Mouse (Mus musculus) right cerebral cortex, adult 18-20 months (tissue): Measurements from ENCODE around the gene Irs2.

ENCODE experiments used
- DNase-seq: peaks from one replicate; pipeline ENCODE4 v3.0.0; 2022; ENCODE audit warnings: mixed read lengths

The Irs2 gene

DNA sequence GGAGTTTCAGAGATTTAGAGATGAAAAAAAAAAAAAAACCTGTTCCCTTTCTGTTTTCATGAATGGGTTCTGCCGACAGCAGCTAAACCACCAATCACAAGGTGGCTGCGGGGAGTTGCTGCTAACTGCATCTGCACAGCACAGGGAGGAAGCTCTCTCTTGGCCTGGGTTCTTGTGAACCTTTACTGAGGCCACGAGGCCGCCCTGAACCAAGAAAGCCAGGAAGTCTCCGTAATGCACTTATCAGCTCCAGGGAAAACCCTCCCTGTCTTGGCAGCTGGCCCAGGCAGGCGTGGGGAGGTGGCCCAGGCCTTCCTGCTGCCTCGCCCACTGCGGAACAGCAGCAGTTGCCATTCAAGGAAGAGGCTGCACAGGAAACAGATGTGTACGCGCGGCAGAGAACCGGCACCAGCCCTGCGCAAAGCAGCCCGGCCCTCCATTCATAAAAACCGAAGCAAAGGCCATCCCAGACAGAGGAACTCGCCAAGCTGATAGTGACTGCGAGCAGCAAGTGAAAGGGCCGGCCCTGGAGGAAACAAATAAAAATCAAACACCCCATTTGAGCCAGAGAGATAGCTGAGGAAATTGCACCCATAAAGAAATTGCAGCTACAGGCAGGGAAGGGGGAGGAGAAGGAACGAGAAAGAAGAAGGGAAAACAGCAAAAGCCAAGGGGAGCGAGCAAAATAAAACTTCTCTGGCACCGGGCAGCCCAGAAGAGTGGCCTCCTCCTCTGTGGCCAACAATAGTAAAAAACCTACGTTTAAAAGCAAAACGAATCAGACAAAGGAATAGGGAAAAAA, 62.1 kb downstream of the Irs2 start:
- peak; percentile 78 for DNase-seq

- DNase-seq, result no peak
Measured at GRCm38 (mm10) chr8:10945490-10945889, 62.8 kb downstream of the Irs2 start.

- DNase-seq, result no peak
Measured at GRCm38 (mm10) chr8:10943314-10944060, 64.8 kb downstream of the Irs2 start.

DNA sequence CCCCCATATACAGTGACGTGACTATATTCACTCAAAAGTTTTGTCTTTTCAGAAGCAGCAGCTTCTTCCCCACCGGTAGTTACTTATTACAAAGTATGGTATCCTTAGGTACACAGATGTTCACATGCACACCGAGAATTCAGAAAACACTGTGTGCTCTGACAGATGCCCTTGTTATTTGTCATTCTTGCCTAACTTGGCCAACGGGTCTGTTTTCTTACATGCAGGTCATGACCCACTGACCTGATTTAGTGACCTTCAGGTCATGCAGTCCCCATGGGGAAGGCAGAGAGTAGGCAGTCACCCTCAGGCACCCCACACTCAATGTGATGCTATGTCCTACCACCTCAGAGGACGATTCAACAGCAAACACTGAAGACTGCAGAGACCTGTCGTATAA, 68.4 kb downstream of the Irs2 start:
- DNase-seq, result no peak

GRCm38 (mm10) chr8:10939210-10939782, 69.0 kb downstream of the Irs2 start:
- DNase-seq, result no peak

GRCm38 (mm10) chr8:10938284-10938683, 70.0 kb downstream of the Irs2 start:
- DNase-seq, result no peak

DNA sequence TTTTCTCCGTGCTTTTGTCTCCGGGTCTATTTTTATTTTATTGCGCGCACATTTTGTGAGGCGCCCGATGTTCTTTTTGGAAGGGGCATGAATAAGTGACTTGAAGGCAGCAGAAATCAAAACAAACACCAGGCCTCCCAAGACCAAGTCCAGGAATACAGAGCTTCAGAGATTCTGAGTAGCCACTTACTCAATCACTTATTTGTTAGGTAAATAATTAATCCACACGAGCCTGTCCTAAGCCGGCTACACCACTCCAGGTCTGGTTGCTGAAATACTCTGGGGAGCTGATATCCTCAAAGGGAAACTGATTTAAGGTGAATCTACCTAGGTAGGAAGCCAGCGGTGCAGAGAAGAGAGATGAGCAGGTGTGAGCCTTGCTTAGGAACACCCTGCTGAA, 71.6 kb downstream of the Irs2 start:
- DNase-seq, result no peak

DNA sequence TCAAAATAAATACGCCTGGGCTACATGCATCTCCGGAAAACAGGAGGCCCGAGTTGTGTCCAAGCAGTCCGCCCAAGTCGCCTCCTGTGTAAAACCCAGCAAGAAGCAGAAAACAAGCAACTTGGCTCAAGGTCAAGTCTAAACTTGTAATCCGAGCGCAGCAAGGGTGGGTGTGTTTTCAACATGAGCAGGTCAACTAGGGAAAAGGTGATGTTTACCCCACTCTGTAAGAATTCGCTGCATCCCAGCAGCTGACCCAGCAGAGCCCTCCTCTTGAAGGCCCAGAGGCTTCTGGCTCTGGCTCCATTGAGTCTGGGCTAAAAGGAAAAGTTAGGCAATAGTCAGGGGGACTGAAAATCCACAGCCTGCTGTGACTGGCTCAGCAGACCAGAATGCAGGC, 73.0 kb downstream of the Irs2 start:
- DNase-seq, result no peak
